Mouse (Mus musculus) heart, adult 2 months (tissue): ENCODE data around the gene Cox7a1.

Experiments
- CTCF ChIP-seq: fragments of 200-600 bp; IDR thresholded peaks from 2 replicates; pipeline ENCODE4 v1.8.1; 2022; ENCODE audit warnings: antibody characterized with exemption, mild to moderate bottlenecking, moderate library complexity
- EP300 ChIP-seq: fragments of 200-500 bp; IDR thresholded peaks from 2 replicates; pipeline ENCODE4 v1.6.1; 2011; ENCODE audit warnings: low read depth, low read length, control low read depth; ENCODE audit not compliant: insufficient read depth
- POLR2A ChIP-seq: fragments of 200-500 bp; IDR thresholded peaks from 2 replicates; pipeline ENCODE4 v1.6.1; 2011; ENCODE audit warnings: mild to moderate bottlenecking, low read depth, low read length, control low read depth; ENCODE audit not compliant: insufficient read depth

GRCm38 (mm10) chr7:30233387-30233786 lies 49.4 kb downstream of the Cox7a1 start:
- TF ChIP-seq CTCF, result no peak
- no peak for TF ChIP-seq POLR2A
- no peak for TF ChIP-seq EP300
